In genomic region chr2:51762866-51763265, GRCm38 (mm10) we compare ENCODE assay signal across 31 mouse cellular contexts.
"Had no signal": no experiment of that assay in that cellular context is flagged by ENCODE, and none has a peak within 500 bp of the region (broad histone marks: within the 10 kb centered on the region; RNA-seq: fewer than 3 reads in every experiment).

No protein-coding gene starts in this region.

- DNase-seq: left cerebral cortex, postnatal 4 days; liver; liver, embryonic 13.5 days; liver, postnatal 0 days; lung, adult 18-20 months; lung, adult 2 months; lung, embryonic 14.5 days; lung, postnatal 10 days; lung, postnatal 14 days; lung, postnatal 36 days; lung, postnatal 4 days; midbrain, embryonic 14.5 days had no signal

- H3K4me3 ChIP-seq: left cerebral cortex, adult 2 months; limb, embryonic 10.5 days; limb, embryonic 12.5 days; limb, embryonic 13.5 days; limb, embryonic 15.5 days; liver, embryonic 12.5 days; liver, embryonic 13.5 days; liver, embryonic 15.5 days; lung, embryonic 15.5 days; megakaryocyte, embryonic 14.5 days; midbrain, embryonic 10.5 days; midbrain, embryonic 12.5 days; midbrain, embryonic 13.5 days; myocyte; neural tube, embryonic 12.5 days had no signal

- H3K9me3 ChIP-seq: limb, embryonic 10.5 days; limb, embryonic 12.5 days; limb, embryonic 13.5 days; limb, embryonic 15.5 days; liver, embryonic 12.5 days; liver, embryonic 13.5 days; liver, embryonic 15.5 days; lung, embryonic 15.5 days; megakaryocyte, embryonic 14.5 days; midbrain, embryonic 10.5 days; midbrain, embryonic 12.5 days; midbrain, embryonic 13.5 days; neural tube, embryonic 12.5 days had no signal

- H3K4me2 ChIP-seq: limb, embryonic 12.5 days; limb, embryonic 13.5 days; limb, embryonic 15.5 days; liver, embryonic 11.5 days; liver, embryonic 12.5 days; liver, embryonic 13.5 days; liver, embryonic 15.5 days; lung, embryonic 14.5 days; lung, embryonic 15.5 days; midbrain, embryonic 12.5 days; midbrain, embryonic 13.5 days; neural tube, embryonic 12.5 days had no signal

- H3K4me1 ChIP-seq: liver, embryonic 12.5 days; liver, embryonic 13.5 days; liver, embryonic 15.5 days; lung, embryonic 15.5 days; megakaryocyte, embryonic 14.5 days had no signal

- H3K27me3 ChIP-seq: limb, embryonic 12.5 days; limb, embryonic 13.5 days; limb, embryonic 15.5 days; liver, embryonic 12.5 days; liver, embryonic 13.5 days; liver, embryonic 15.5 days; lung, embryonic 15.5 days; megakaryocyte, embryonic 14.5 days; midbrain, embryonic 12.5 days; midbrain, embryonic 13.5 days; neural tube, embryonic 12.5 days had no signal

- H3K27ac ChIP-seq: left cerebral cortex, adult 2 months; limb, embryonic 10.5 days; limb, embryonic 12.5 days; limb, embryonic 13.5 days; limb, embryonic 15.5 days; liver, embryonic 12.5 days; liver, embryonic 13.5 days; liver, embryonic 14.5 days; liver, embryonic 15.5 days; lung, embryonic 15.5 days; macrophage; midbrain, embryonic 10.5 days; midbrain, embryonic 12.5 days; midbrain, embryonic 13.5 days; neural tube, embryonic 12.5 days had no signal

- H3K9ac ChIP-seq: limb, embryonic 12.5 days; limb, embryonic 13.5 days; limb, embryonic 15.5 days; liver, embryonic 12.5 days; liver, embryonic 13.5 days; liver, embryonic 14.5 days; liver, embryonic 15.5 days; liver, postnatal 0 days; lung, embryonic 14.5 days; lung, embryonic 15.5 days; midbrain, embryonic 12.5 days; midbrain, embryonic 13.5 days; neural tube, embryonic 12.5 days had no signal

- ATAC-seq: liver, embryonic 12.5 days; liver, postnatal 0 days; lung, postnatal 0 days; midbrain, embryonic 13.5 days; midbrain, embryonic 16.5 days had no signal

- H3K36me3 ChIP-seq: limb, embryonic 10.5 days; limb, embryonic 12.5 days; limb, embryonic 13.5 days; limb, embryonic 15.5 days; liver, embryonic 12.5 days; liver, embryonic 13.5 days; liver, embryonic 15.5 days; lung, embryonic 15.5 days; midbrain, embryonic 10.5 days; midbrain, embryonic 12.5 days; midbrain, embryonic 13.5 days; neural tube, embryonic 12.5 days had no signal
